Mouse (Mus musculus) embryonic fibroblast, embryonic 13.5 days (primary cell): ENCODE measurements around the gene Clic5. TPM values are rescaled to one million over a fixed set of nuclear protein-coding genes. Genes with fewer than 3 reads are reported as not detected.

Source experiments
- H3K27ac ChIP-seq: 2 replicates; pipeline ENCODE4 v1.5.1; 2012; ENCODE audit warnings: low read length, control low read depth, inconsistent platforms; ENCODE audit not compliant: insufficient read depth
- H3K4me1 ChIP-seq: 2 replicates; pipeline ENCODE4 v1.6.1; 2011; ENCODE audit warnings: low read length; ENCODE audit not compliant: control insufficient read depth, insufficient read depth
- H3K4me3 ChIP-seq: 2 replicates; pipeline ENCODE4 v1.5.1; 2011; ENCODE audit warnings: mild to moderate bottlenecking, control low read depth, low read length; ENCODE audit not compliant: insufficient read depth
- CTCF ChIP-seq: IDR thresholded peaks from 2 replicates; pipeline ENCODE4 v1.5.1; 2011; ENCODE audit warnings: mild to moderate bottlenecking, control low read depth, low read length, moderate library complexity, borderline replicate concordance; ENCODE audit not compliant: insufficient read depth
- POLR2A ChIP-seq: IDR thresholded peaks from 2 replicates; pipeline ENCODE4 v1.6.1; 2011; ENCODE audit warnings: low read depth, mild to moderate bottlenecking, control low read depth, low read length, moderate library complexity
- polyA plus RNA-seq: library from polyadenylated mRNA; stranded (reverse); fragments of >200 nt; gene quantifications from 2 replicates; pipeline ENCODE4 v1.2.4, GENCODE M21; 2011; ENCODE audit warnings: low read depth; ENCODE audit not compliant: missing spikeins, insufficient read length

Gene Clic5
- polyA plus RNA-seq, 1 experiment: 0.23 TPM

GRCm38 (mm10) chr17:44219943-44220342, 31.6 kb downstream of the Clic5 start:
- no peak for TF ChIP-seq CTCF
- TF ChIP-seq POLR2A: no peak
- Histone ChIP-seq H3K4me1 (peaks cover 7% of the 10 kb centered on the region; the same call in 1 of the 2 replicates), H3K4me3 (no peak overlapping the region), H3K27ac (peak overlapping the region; percentile 52; the same call in 1 of the 2 replicates)

- H3K27ac ChIP-seq: no peak overlapping the region
- no peak for TF ChIP-seq CTCF
- no peak for TF ChIP-seq POLR2A
- H3K4me3 ChIP-seq: no peak overlapping the region
- H3K4me1 ChIP-seq: no peaks in the 10 kb centered on the region
Measured at GRCm38 (mm10) chr17:44228428-44228827, 40.0 kb downstream of the Clic5 start.

- no peak overlapping the region for H3K27ac ChIP-seq
- H3K4me1 ChIP-seq: no peaks in the 10 kb centered on the region
- TF ChIP-seq CTCF (no peak), POLR2A (no peak)
- no peak overlapping the region for H3K4me3 ChIP-seq
Measured at GRCm38 (mm10) chr17:44230083-44230482, 41.7 kb downstream of the Clic5 start.

GRCm38 (mm10) chr17:44239030-44239721, 50.8 kb downstream of the Clic5 start:
- Histone ChIP-seq H3K27ac (peak overlapping the region; percentile 58), H3K4me1 (peaks cover 4% of the 10 kb centered on the region; the same call in 1 of the 2 replicates), H3K4me3 (no peak overlapping the region)
- TF ChIP-seq POLR2A (peak; percentile 43), CTCF (no peak)

GRCm38 (mm10) chr17:44240742-44241141, 52.4 kb downstream of the Clic5 start:
- Histone ChIP-seq H3K27ac (no peak overlapping the region), H3K4me3 (no peak overlapping the region), H3K4me1 (peaks cover 4% of the 10 kb centered on the region; the same call in 1 of the 2 replicates)
- TF ChIP-seq CTCF: no peak
- no peak for TF ChIP-seq POLR2A

- TF ChIP-seq CTCF (no peak), POLR2A (no peak)
- H3K27ac ChIP-seq: no peak overlapping the region
- H3K4me1 ChIP-seq: 0 out of 2 replicates have a peak, but pooled peaks cover 4% of the 10 kb centered on the region
- no peak overlapping the region for H3K4me3 ChIP-seq
Measured at GRCm38 (mm10) chr17:44244096-44244495, 55.7 kb downstream of the Clic5 start.

GRCm38 (mm10) chr17:44244625-44245024, 56.2 kb downstream of the Clic5 start:
- TF ChIP-seq POLR2A (no peak), CTCF (no peak)
- H3K4me1 ChIP-seq: 0 out of 2 replicates have a peak, but pooled peaks cover 3% of the 10 kb centered on the region
- H3K4me3 ChIP-seq: no peak overlapping the region
- no peak overlapping the region for H3K27ac ChIP-seq

- TF ChIP-seq POLR2A (no peak), CTCF (no peak)
- H3K4me1 ChIP-seq: no peaks in the 10 kb centered on the region
Measured at GRCm38 (mm10) chr17:44246153-44246700, 57.8 kb downstream of the Clic5 start.

GRCm38 (mm10) chr17:44249544-44249943, 61.2 kb downstream of the Clic5 start:
- no peak overlapping the region for H3K4me3 ChIP-seq
- no peaks in the 10 kb centered on the region for H3K4me1 ChIP-seq
- no peak for TF ChIP-seq CTCF
- TF ChIP-seq POLR2A: no peak
- no peak overlapping the region for H3K27ac ChIP-seq

More at GRCm38 (mm10) chr17:44246153-44246700, 57.8 kb downstream of the Clic5 start:
- no peak overlapping the region for H3K4me3 ChIP-seq
- no peak overlapping the region for H3K27ac ChIP-seq

- no peaks in the 10 kb centered on the region for H3K4me1 ChIP-seq
- H3K4me3 ChIP-seq: no peak overlapping the region
- TF ChIP-seq CTCF (no peak), POLR2A (no peak)
- H3K27ac ChIP-seq: no peak overlapping the region
Measured at GRCm38 (mm10) chr17:44252653-44253052, 64.3 kb downstream of the Clic5 start.

GRCm38 (mm10) chr17:44254698-44255097, 66.3 kb downstream of the Clic5 start:
- TF ChIP-seq CTCF (no peak), POLR2A (no peak)
- Histone ChIP-seq H3K27ac (no peak overlapping the region), H3K4me1 (no peaks in the 10 kb centered on the region), H3K4me3 (no peak overlapping the region)
